Mouse (Mus musculus) intestine, embryonic 14.5 days (tissue): ENCODE measurements around the gene Tspan9. TPM values are rescaled to one million over a fixed set of nuclear protein-coding genes. Genes with fewer than 3 reads are reported as not detected.

Source experiments
- ATAC-seq: fragments of 200-750 bp; cut with Nextera tagmentation; replicated peaks from 2 replicates; pipeline ENCODE4 v1.8.0; 2017; ENCODE audit warnings: low read depth, moderate number of reproducible peaks, moderate TSS enrichment, moderate library complexity; ENCODE audit not compliant: low FRiP score, low TSS enrichment
- DNase-seq: peaks from one replicate; pipeline ENCODE4 v3.0.0-alpha.2; 2018; ENCODE audit warnings: low spot score
- H3K27ac ChIP-seq: fragments of 300-500 bp; sonication (generic); 2 replicates; pipeline ENCODE4 v1.5.1; 2014; ENCODE audit warnings: low read depth, mild to moderate bottlenecking, control low read depth
- H3K27me3 ChIP-seq: fragments of 300-500 bp; sonication (generic); replicated peaks from 2 replicates; pipeline ENCODE4 v1.6.1; 2014; ENCODE audit warnings: low read length, control low read depth; ENCODE audit not compliant: control insufficient read depth, insufficient read depth
- H3K36me3 ChIP-seq: fragments of 300-500 bp; sonication (generic); 2 replicates; pipeline ENCODE4 v1.6.1; 2014; ENCODE audit warnings: low read length, control low read depth; ENCODE audit not compliant: control insufficient read depth, insufficient read depth
- H3K4me1 ChIP-seq: fragments of 300-500 bp; sonication (generic); replicated peaks from 2 replicates; pipeline ENCODE4 v1.6.1; 2014; ENCODE audit warnings: low read length, control low read depth, mixed read lengths; ENCODE audit not compliant: control insufficient read depth, insufficient read depth
- H3K4me2 ChIP-seq: fragments of 300-500 bp; sonication (generic); 2 replicates; pipeline ENCODE4 v1.6.1; 2014; ENCODE audit warnings: low read length
- H3K4me3 ChIP-seq: fragments of 300-500 bp; sonication (generic); 2 replicates; pipeline ENCODE4 v1.5.1; 2014; ENCODE audit warnings: low read depth, low read length, control low read depth, mixed read lengths
- H3K9ac ChIP-seq: fragments of 300-500 bp; sonication (generic); 2 replicates; pipeline ENCODE4 v1.6.1; 2014; ENCODE audit warnings: mild to moderate bottlenecking, low read length
- H3K9me3 ChIP-seq: fragments of 300-500 bp; sonication (generic); 2 replicates; pipeline ENCODE4 v1.6.1; 2016; ENCODE audit warnings: low read length, control low read depth; ENCODE audit not compliant: control insufficient read depth
- WGBS: fragments of 180-500 bp; shearing (Covaris S2); extraction: QIAGEN DNeasy Blood & Tissue Kit; methylation state at CpG from one replicate; pipeline ENCODE4 v1.1.7; 2014; 5-methylcytosine and 5-hydroxymethylcytosine counted together
- polyA plus RNA-seq: library from polyadenylated mRNA; unstranded; fragments of >200 nt; fragmentation: Nextera tagmentation; extraction: Ambion mirVana; gene quantifications from 2 replicates; pipeline ENCODE4 v1.2.1, GENCODE M21; 2014

Gene Tspan9
- polyA plus RNA-seq, 1 experiment from 2014 or later: 113 TPM

- Histone ChIP-seq H3K9ac (no peak overlapping the region), H3K4me3 (no peak overlapping the region), H3K27ac (no peak overlapping the region), H3K4me2 (no peak overlapping the region), H3K27me3 (0 out of 2 replicates have a peak, but pooled peaks cover 3% of the 10 kb centered on the region), H3K9me3 (no peaks in the 10 kb centered on the region), H3K36me3 (no peaks in the 10 kb centered on the region), H3K4me1 (peaks cover 34% of the 10 kb centered on the region)
- no peak for DNase-seq
- WGBS: 59% methylated on average over 2 of the region's 2 CpGs
- ATAC-seq: no peak
These were observed 111.8 kb downstream of the Tspan9 start for GRCm38 (mm10) chr6:128031584-128031983.

- no peak overlapping the region for H3K4me2 ChIP-seq
- H3K4me3 ChIP-seq: no peak overlapping the region
- H3K36me3 ChIP-seq: no peaks in the 10 kb centered on the region
- 73% methylated on average over 4 of the region's 4 CpGs for WGBS
- 0 out of 2 replicates have a peak, but pooled peaks cover 3% of the 10 kb centered on the region for H3K27me3 ChIP-seq
- no peak overlapping the region for H3K27ac ChIP-seq
- H3K9ac ChIP-seq: no peak overlapping the region
- no peak for ATAC-seq
- no peak for DNase-seq
- H3K9me3 ChIP-seq: no peaks in the 10 kb centered on the region
- H3K4me1 ChIP-seq: peaks cover 31% of the 10 kb centered on the region
These were observed 112.3 kb downstream of the Tspan9 start for GRCm38 (mm10) chr6:128031096-128031495.

GRCm38 (mm10) chr6:128030475-128030874 is 112.9 kb downstream of the Tspan9 start:
- H3K9me3 ChIP-seq: no peaks in the 10 kb centered on the region
- no peak overlapping the region for H3K4me2 ChIP-seq
- no peaks in the 10 kb centered on the region for H3K36me3 ChIP-seq
- 0 out of 2 replicates have a peak, but pooled peaks cover 3% of the 10 kb centered on the region for H3K27me3 ChIP-seq
- H3K27ac ChIP-seq: no peak overlapping the region
- H3K4me1 ChIP-seq: peaks cover 24% of the 10 kb centered on the region
- no peak for DNase-seq
- WGBS: 86% methylated on average over 6 of the region's 6 CpGs
- no peak overlapping the region for H3K4me3 ChIP-seq
- H3K9ac ChIP-seq: no peak overlapping the region
- no peak for ATAC-seq

GRCm38 (mm10) chr6:128029517-128030348 is 113.7 kb downstream of the Tspan9 start:
- no peak overlapping the region for H3K4me3 ChIP-seq
- no peak overlapping the region for H3K27ac ChIP-seq
- ATAC-seq (no peak), DNase-seq (no peak)
- no peaks in the 10 kb centered on the region for H3K36me3 ChIP-seq
- H3K4me1 ChIP-seq: peaks cover 24% of the 10 kb centered on the region
- H3K27me3 ChIP-seq: 0 out of 2 replicates have a peak, but pooled peaks cover 3% of the 10 kb centered on the region
- 85% methylated on average over 9 of the region's 9 CpGs for WGBS
- no peak overlapping the region for H3K4me2 ChIP-seq
- H3K9me3 ChIP-seq: no peaks in the 10 kb centered on the region
- H3K9ac ChIP-seq: no peak overlapping the region

GRCm38 (mm10) chr6:128028116-128028940 is 115.1 kb downstream of the Tspan9 start:
- Histone ChIP-seq H3K27ac (no peak overlapping the region), H3K9me3 (no peaks in the 10 kb centered on the region), H3K36me3 (no peaks in the 10 kb centered on the region), H3K27me3 (no peaks in the 10 kb centered on the region), H3K9ac (no peak overlapping the region), H3K4me3 (no peak overlapping the region), H3K4me1 (peaks cover 14% of the 10 kb centered on the region), H3K4me2 (no peak overlapping the region)
- ATAC-seq: no peak
- 32% methylated on average over 10 of the region's 10 CpGs for WGBS
- peak; percentile 72 for DNase-seq

- Histone ChIP-seq H3K9me3 (no peaks in the 10 kb centered on the region), H3K27me3 (no peaks in the 10 kb centered on the region), H3K36me3 (no peaks in the 10 kb centered on the region), H3K4me3 (no peak overlapping the region), H3K27ac (no peak overlapping the region), H3K4me1 (peaks cover 23% of the 10 kb centered on the region), H3K9ac (no peak overlapping the region), H3K4me2 (no peak overlapping the region)
- DNase-seq: no peak
- WGBS: 89% methylated on average over 8 of the region's 8 CpGs
- ATAC-seq: no peak
These were observed 117.4 kb downstream of the Tspan9 start for GRCm38 (mm10) chr6:128025997-128026396.

- no peak for ATAC-seq
These were observed 117.8 kb downstream of the Tspan9 start for GRCm38 (mm10) chr6:128025581-128025980.

GRCm38 (mm10) chr6:128022207-128022606 is 121.2 kb downstream of the Tspan9 start:
- 0 out of 2 replicates have a peak overlapping the region, but pooled peaks have one; percentile 13 for H3K9ac ChIP-seq
- DNase-seq (no peak), ATAC-seq (no peak)
- H3K27me3 ChIP-seq: no peaks in the 10 kb centered on the region
- H3K36me3 ChIP-seq: 0 out of 2 replicates have a peak, but pooled peaks cover 6% of the 10 kb centered on the region
- no peaks in the 10 kb centered on the region for H3K9me3 ChIP-seq
- 36% methylated on average over 6 of the region's 6 CpGs for WGBS
- peaks cover 30% of the 10 kb centered on the region for H3K4me1 ChIP-seq
- peak overlapping the region; percentile 76 for H3K27ac ChIP-seq
- no peak overlapping the region for H3K4me2 ChIP-seq
- H3K4me3 ChIP-seq: no peak overlapping the region

More at GRCm38 (mm10) chr6:128025581-128025980, 117.8 kb downstream of the Tspan9 start:
- Histone ChIP-seq H3K4me2 (no peak overlapping the region), H3K4me3 (no peak overlapping the region), H3K27me3 (no peaks in the 10 kb centered on the region), H3K9me3 (no peaks in the 10 kb centered on the region), H3K36me3 (no peaks in the 10 kb centered on the region), H3K27ac (no peak overlapping the region), H3K9ac (no peak overlapping the region), H3K4me1 (peaks cover 28% of the 10 kb centered on the region)
- 80% methylated on average over 13 of the region's 13 CpGs for WGBS
- DNase-seq: no peak
